Mouse (Mus musculus) heart, embryonic 15.5 days (tissue): Measurements from ENCODE around the gene Ssna1. TPM values are rescaled to one million over a fixed set of nuclear protein-coding genes. Genes with fewer than 3 reads are reported as not detected.

Source experiments
- ATAC-seq: fragments of 200-750 bp; cut with Nextera tagmentation; replicated peaks from 2 replicates; pipeline ENCODE4 v1.8.0; 2017; ENCODE audit warnings: low read depth, moderate TSS enrichment; ENCODE audit not compliant: insufficient number of reproducible peaks, insufficient read depth, low FRiP score
- H3K27ac ChIP-seq: fragments of 300-500 bp; sonication (generic); 2 replicates; pipeline ENCODE4 v1.5.1; 2015; ENCODE audit warnings: mild to moderate bottlenecking, inconsistent platforms
- H3K27me3 ChIP-seq: fragments of 300-500 bp; sonication (generic); 2 replicates; pipeline ENCODE4 v1.6.1; 2015; ENCODE audit warnings: inconsistent platforms
- H3K36me3 ChIP-seq: fragments of 300-500 bp; sonication (generic); 2 replicates; pipeline ENCODE4 v1.6.1; 2015; ENCODE audit warnings: mild to moderate bottlenecking, inconsistent platforms
- H3K4me1 ChIP-seq: fragments of 300-500 bp; sonication (generic); replicated peaks from 2 replicates; pipeline ENCODE4 v1.6.1; 2015; ENCODE audit warnings: inconsistent platforms
- H3K4me2 ChIP-seq: fragments of 300-500 bp; sonication (generic); 2 replicates; pipeline ENCODE4 v1.6.1; 2015; ENCODE audit warnings: inconsistent platforms, mild to moderate bottlenecking, moderate library complexity
- H3K4me3 ChIP-seq: fragments of 300-500 bp; sonication (generic); 2 replicates; pipeline ENCODE4 v1.5.1; 2015; ENCODE audit warnings: mild to moderate bottlenecking, inconsistent platforms
- H3K9ac ChIP-seq: fragments of 300-500 bp; sonication (generic); 2 replicates; pipeline ENCODE4 v1.6.1; 2015; ENCODE audit warnings: mild to moderate bottlenecking, inconsistent platforms
- H3K9me3 ChIP-seq: fragments of 300-500 bp; sonication (generic); replicated peaks from 2 replicates; pipeline ENCODE4 v1.6.1; 2016; ENCODE audit warnings: inconsistent platforms
- WGBS: fragments of 180-500 bp; shearing (Covaris S2); methylation state at CpG from one replicate; pipeline ENCODE4 v1.1.7; 2015; ENCODE audit warnings: mixed read lengths; 5-methylcytosine and 5-hydroxymethylcytosine counted together
- polyA plus RNA-seq: library from polyadenylated mRNA; unstranded; fragments of >200 nt; fragmentation: Nextera tagmentation; extraction: Ambion mirVana; gene quantifications from 2 replicates; pipeline ENCODE4 v1.2.1, GENCODE M21; 2015

Ssna1 gene
- polyA plus RNA-seq, 1 experiment from 2014 or later, result 137 TPM

- Histone ChIP-seq H3K36me3 (no peaks in the 10 kb centered on the region), H3K4me2 (peak overlapping the region; percentile 81; the same call in 1 of the 2 replicates), H3K27ac (no peak overlapping the region), H3K4me3 (0 out of 2 replicates have a peak overlapping the region, but pooled peaks have one; percentile 45), H3K9ac (no peak overlapping the region), H3K4me1 (peaks cover 7% of the 10 kb centered on the region), H3K27me3 (peaks cover 73% of the 10 kb centered on the region), H3K9me3 (no peaks in the 10 kb centered on the region)
- ATAC-seq, result no peak
- 63% methylated on average over 7 of the region's 7 CpGs for WGBS
Observed at GRCm38 (mm10) chr2:25303931-25304656, 31.9 kb upstream of the Ssna1 start.

GRCm38 (mm10) chr2:25303452-25303851, 31.2 kb upstream of the Ssna1 start:
- Histone ChIP-seq H3K9me3 (no peaks in the 10 kb centered on the region), H3K4me3 (no peak overlapping the region), H3K9ac (no peak overlapping the region), H3K36me3 (no peaks in the 10 kb centered on the region), H3K27ac (no peak overlapping the region), H3K27me3 (peaks cover 68% of the 10 kb centered on the region), H3K4me1 (peaks cover 7% of the 10 kb centered on the region), H3K4me2 (no peak overlapping the region)
- WGBS, result 64% methylated on average over 3 of the region's 3 CpGs
- no peak for ATAC-seq

- no peak for ATAC-seq
- Histone ChIP-seq H3K4me3 (no peak overlapping the region), H3K4me1 (no peaks in the 10 kb centered on the region), H3K4me2 (no peak overlapping the region), H3K9ac (no peak overlapping the region), H3K9me3 (no peaks in the 10 kb centered on the region), H3K36me3 (no peaks in the 10 kb centered on the region), H3K27me3 (peaks cover 70% of the 10 kb centered on the region), H3K27ac (no peak overlapping the region)
- whole genome bisulfite sequencing, result 73% methylated on average over 10 of the region's 10 CpGs
Observed at GRCm38 (mm10) chr2:25298046-25298445, 25.8 kb upstream of the Ssna1 start.

- peaks cover 7% of the 10 kb centered on the region for H3K4me1 ChIP-seq
- H3K4me3 ChIP-seq, result no peak overlapping the region
- H3K27ac ChIP-seq, result no peak overlapping the region
- no peak for ATAC-seq
- 69% methylated on average over 8 of the region's 8 CpGs for WGBS
- H3K36me3 ChIP-seq, result no peaks in the 10 kb centered on the region
- H3K27me3 ChIP-seq, result peaks cover 73% of the 10 kb centered on the region
- H3K4me2 ChIP-seq, result no peak overlapping the region
- no peaks in the 10 kb centered on the region for H3K9me3 ChIP-seq
- no peak overlapping the region for H3K9ac ChIP-seq
Observed at GRCm38 (mm10) chr2:25297093-25297492, 24.9 kb upstream of the Ssna1 start.

DNA sequence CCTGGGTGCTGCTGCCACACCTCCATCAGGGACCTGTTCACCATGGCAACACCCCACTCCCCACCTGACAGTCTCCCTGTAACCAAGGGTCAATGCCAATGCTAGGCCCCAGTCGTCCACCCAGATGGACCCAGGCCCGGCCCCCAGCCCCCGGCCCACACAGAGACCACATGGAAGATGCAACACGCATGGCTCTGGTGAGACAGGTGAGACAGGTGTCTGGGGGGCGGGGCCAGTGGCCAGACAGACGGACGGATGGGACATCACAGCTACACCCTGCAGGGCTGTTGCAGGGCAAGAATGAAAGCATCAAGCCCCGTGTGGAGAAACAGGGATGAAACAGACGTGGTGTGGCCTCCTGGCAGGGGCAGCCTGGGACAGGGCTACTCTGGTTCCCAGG, 21.5 kb upstream of the Ssna1 start:
- Histone ChIP-seq H3K4me2 (no peak overlapping the region), H3K36me3 (no peaks in the 10 kb centered on the region), H3K27ac (no peak overlapping the region), H3K9ac (no peak overlapping the region), H3K27me3 (peaks cover 97% of the 10 kb centered on the region), H3K4me1 (peaks cover 29% of the 10 kb centered on the region), H3K4me3 (no peak overlapping the region), H3K9me3 (no peaks in the 10 kb centered on the region)
- WGBS, result 74% methylated on average over 9 of the region's 9 CpGs
- no peak for ATAC-seq

DNA sequence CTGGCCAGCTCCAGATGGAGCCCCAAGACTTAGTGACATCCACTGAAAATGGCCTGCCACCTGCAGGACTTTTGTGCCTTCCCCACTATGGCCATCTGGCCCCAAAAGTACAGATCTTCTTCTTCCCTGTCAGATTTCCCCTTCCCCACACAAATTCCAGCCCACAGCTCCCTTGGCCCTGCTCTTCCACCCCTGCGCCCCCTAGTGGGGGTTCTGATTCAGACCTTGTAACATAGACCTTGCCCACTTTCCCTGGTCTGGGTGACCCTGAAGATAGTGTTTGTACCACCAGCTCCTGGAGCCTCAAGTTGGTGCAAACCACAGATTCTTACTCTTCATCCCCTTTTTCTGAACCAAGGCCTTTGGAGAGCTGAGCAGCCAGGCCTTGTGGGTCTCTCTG, 20.6 kb upstream of the Ssna1 start:
- Histone ChIP-seq H3K4me1 (peaks cover 29% of the 10 kb centered on the region), H3K9ac (no peak overlapping the region; the same call in 1 of the 2 replicates), H3K27me3 (peaks cover 99% of the 10 kb centered on the region), H3K4me3 (no peak overlapping the region), H3K4me2 (peak overlapping the region; percentile 66; the same call in 1 of the 2 replicates), H3K9me3 (no peaks in the 10 kb centered on the region), H3K36me3 (no peaks in the 10 kb centered on the region), H3K27ac (no peak overlapping the region)
- ATAC-seq, result no peak
- WGBS, result 0% methylated on average over 1 of the region's 1 CpGs

DNA sequence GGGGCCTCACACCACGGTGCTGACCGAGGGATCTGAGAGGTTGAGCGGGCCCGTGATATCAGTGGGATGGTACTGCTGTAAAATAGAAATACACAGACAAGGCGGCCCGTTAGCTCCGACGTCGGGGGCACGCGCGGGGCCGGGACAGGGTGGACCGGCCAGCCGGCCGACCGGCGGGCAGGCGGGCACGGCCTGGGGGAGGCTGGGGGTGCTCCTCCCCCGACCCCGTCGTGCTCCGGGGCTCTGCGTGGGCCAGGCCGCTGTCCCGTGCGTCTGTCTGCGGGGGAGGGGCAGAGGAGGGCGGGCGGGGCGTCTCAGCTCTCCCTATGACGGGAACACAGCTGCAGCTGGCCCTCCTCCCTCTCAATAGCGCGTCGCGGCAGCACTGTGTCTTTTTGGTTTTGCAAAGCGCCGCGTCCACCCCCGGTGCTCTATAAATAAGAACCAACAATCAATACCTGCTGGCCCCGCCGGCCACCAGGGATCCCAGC, 19.9 kb upstream of the Ssna1 start:
- Histone ChIP-seq H3K4me1 (peaks cover 31% of the 10 kb centered on the region), H3K9ac (peak overlapping the region; percentile 14), H3K4me2 (peak overlapping the region; percentile 66), H3K27ac (no peak overlapping the region), H3K4me3 (peak overlapping the region; percentile 44), H3K27me3 (peaks cover 93% of the 10 kb centered on the region), H3K9me3 (no peaks in the 10 kb centered on the region), H3K36me3 (no peaks in the 10 kb centered on the region)
- WGBS, result 5% methylated on average over 41 of the region's 43 CpGs
- no peak for ATAC-seq

GRCm38 (mm10) chr2:25291184-25292053, 19.2 kb upstream of the Ssna1 start:
- Histone ChIP-seq H3K27me3 (peaks cover 87% of the 10 kb centered on the region), H3K4me1 (peaks cover 37% of the 10 kb centered on the region), H3K4me2 (peak overlapping the region; percentile 66), H3K9ac (peak overlapping the region; percentile 14; the same call in 1 of the 2 replicates), H3K4me3 (peak overlapping the region; percentile 44), H3K36me3 (no peaks in the 10 kb centered on the region), H3K27ac (no peak overlapping the region), H3K9me3 (no peaks in the 10 kb centered on the region)
- ATAC-seq, result no peak
- 6% methylated on average over 32 of the region's 32 CpGs for WGBS

DNA sequence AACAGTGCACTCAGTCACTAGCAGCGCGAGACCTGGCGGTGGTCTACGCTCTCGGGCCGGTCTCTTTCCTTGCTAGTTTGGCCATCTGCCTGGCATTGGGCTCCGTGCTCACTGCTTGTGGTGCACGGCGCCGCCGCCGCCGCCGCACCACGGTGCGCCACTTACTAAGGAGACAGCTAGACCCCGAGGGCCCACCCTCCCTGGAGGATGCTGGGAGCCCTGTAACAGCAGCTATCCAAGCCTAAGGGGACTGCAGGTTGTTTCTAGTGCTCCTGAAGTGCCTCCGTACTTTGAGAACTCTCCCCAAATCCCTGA, 18.5 kb upstream of the Ssna1 start:
- peaks cover 40% of the 10 kb centered on the region for H3K4me1 ChIP-seq
- WGBS, result 3% methylated on average over 17 of the region's 18 CpGs
- H3K4me2 ChIP-seq, result peak overlapping the region; percentile 59
- peaks cover 5% of the 10 kb centered on the region; the same call in 1 of the 2 replicates for H3K36me3 ChIP-seq
- H3K27ac ChIP-seq, result no peak overlapping the region
- no peaks in the 10 kb centered on the region for H3K9me3 ChIP-seq
- no peak overlapping the region for H3K9ac ChIP-seq
- H3K27me3 ChIP-seq, result peaks cover 81% of the 10 kb centered on the region
- peak overlapping the region; percentile 36 for H3K4me3 ChIP-seq
- no peak for ATAC-seq

DNA sequence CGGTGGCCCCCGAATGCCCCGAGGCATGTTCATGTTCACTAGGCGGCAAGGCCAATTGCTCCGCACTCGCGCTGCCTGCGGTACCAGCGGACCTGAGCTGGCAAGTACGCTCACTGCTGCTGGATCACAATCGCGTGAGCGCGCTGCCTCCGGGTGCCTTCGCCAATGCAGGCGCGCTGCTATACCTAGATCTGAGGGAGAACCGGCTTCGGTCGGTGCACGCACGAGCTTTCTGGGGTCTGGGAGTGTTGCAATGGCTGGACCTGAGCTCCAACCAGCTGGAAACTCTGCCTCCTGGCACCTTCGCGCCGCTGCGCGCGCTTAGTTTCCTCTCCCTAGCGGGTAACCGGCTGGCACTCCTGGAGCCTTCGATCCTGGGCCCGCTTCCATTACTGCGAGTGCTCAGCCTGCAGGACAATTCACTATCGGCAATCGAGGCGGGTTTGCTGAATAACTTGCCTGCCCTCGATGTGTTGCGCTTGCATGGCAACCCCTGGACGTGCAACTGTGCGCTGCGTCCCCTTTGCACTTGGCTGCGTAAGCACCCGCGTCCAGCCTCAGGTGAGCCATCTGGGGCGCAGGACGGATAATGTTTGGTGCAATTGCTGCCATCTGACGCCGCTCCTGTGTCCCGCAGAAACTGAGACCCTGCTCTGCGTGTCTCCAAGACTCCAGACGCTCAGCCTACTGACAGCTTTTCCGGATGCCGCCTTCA, 18.0 kb upstream of the Ssna1 start:
- peaks cover 40% of the 10 kb centered on the region for H3K4me1 ChIP-seq
- peak overlapping the region; percentile 59 for H3K4me2 ChIP-seq
- H3K9ac ChIP-seq, result no peak overlapping the region
- H3K27me3 ChIP-seq, result peaks cover 76% of the 10 kb centered on the region
- 2% methylated on average over 54 of the region's 54 CpGs for WGBS
- no peak overlapping the region for H3K27ac ChIP-seq
- peak overlapping the region; percentile 36 for H3K4me3 ChIP-seq
- no peaks in the 10 kb centered on the region for H3K9me3 ChIP-seq
- no peak for ATAC-seq
- peaks cover 10% of the 10 kb centered on the region for H3K36me3 ChIP-seq

- 0 out of 2 replicates have a peak, but pooled peaks have one; percentile 12 for ATAC-seq
- peaks cover 40% of the 10 kb centered on the region for H3K4me1 ChIP-seq
Observed at GRCm38 (mm10) chr2:25289651-25290050, 17.4 kb upstream of the Ssna1 start, which contains the start of gene Lrrc26. TSS of gene Lrrc26 (plus strand) at chr2:25289915.

More at GRCm38 (mm10) chr2:25289651-25290050, 17.4 kb upstream of the Ssna1 start, which contains the start of gene Lrrc26:
- H3K9ac ChIP-seq, result no peak within 1 kb of the TSS
- H3K27ac ChIP-seq, result no peak within 1 kb of the TSS
- 7% methylated on average over 11 of the region's 11 CpGs for WGBS
- H3K27me3 ChIP-seq, result peaks cover 70% of the 10 kb centered on the region
- H3K4me3 ChIP-seq, result peak within 1 kb of the TSS; percentile 36
- H3K9me3 ChIP-seq, result no peaks in the 10 kb centered on the region
- H3K4me2 ChIP-seq, result peak within 1 kb of the TSS; percentile 59
- peaks cover 16% of the 10 kb centered on the region for H3K36me3 ChIP-seq
